Mouse (Mus musculus) 3134 (cell line): ENCODE results near the gene Scn4b.

Experiments
- DNase-seq: peaks from one replicate; pipeline ENCODE4 v3.0.0-alpha.2; 2011; ENCODE audit warnings: low spot score; ENCODE audit not compliant: insufficient read length; ENCODE audit errors: extremely low read depth

The Scn4b gene

GRCm38 (mm10) chr9:45125211-45125610, 13.0 kb upstream of the Scn4b start:
- DNase-seq = no peak

GRCm38 (mm10) chr9:45126941-45127340, 11.3 kb upstream of the Scn4b start:
- no peak for DNase-seq

- no peak for DNase-seq
Observed at GRCm38 (mm10) chr9:45130119-45130518, 8.1 kb upstream of the Scn4b start.

- DNase-seq = no peak
Observed at GRCm38 (mm10) chr9:45133484-45134310, 4.5 kb upstream of the Scn4b start.

- DNase-seq = no peak
Observed at GRCm38 (mm10) chr9:45136442-45137169, 1.6 kb upstream of the Scn4b start.

GRCm38 (mm10) chr9:45139082-45139481, 887 bp downstream of the Scn4b start:
- no peak for DNase-seq

- no peak for DNase-seq
Observed at GRCm38 (mm10) chr9:45140945-45141344, 2.8 kb downstream of the Scn4b start.

GRCm38 (mm10) chr9:45142686-45143085, 4.5 kb downstream of the Scn4b start:
- no peak for DNase-seq

GRCm38 (mm10) chr9:45145533-45146266, 7.5 kb downstream of the Scn4b start:
- no peak for DNase-seq

- no peak for DNase-seq
Observed at GRCm38 (mm10) chr9:45146267-45146597, 8.0 kb downstream of the Scn4b start.

- no peak for DNase-seq
Observed at GRCm38 (mm10) chr9:45150933-45151332, 12.7 kb downstream of the Scn4b start.

- DNase-seq = no peak
Observed at GRCm38 (mm10) chr9:45153361-45153760, 15.2 kb downstream of the Scn4b start.

- no peak for DNase-seq
Observed at GRCm38 (mm10) chr9:45167903-45168302, 29.7 kb downstream of the Scn4b start.

GRCm38 (mm10) chr9:45170150-45170549, 32.0 kb downstream of the Scn4b start:
- DNase-seq = no peak

- DNase-seq = no peak
Observed at GRCm38 (mm10) chr9:45171073-45171610, 32.9 kb downstream of the Scn4b start.

GRCm38 (mm10) chr9:45173475-45173874, 35.3 kb downstream of the Scn4b start:
- no peak for DNase-seq

GRCm38 (mm10) chr9:45179282-45179681, 41.1 kb downstream of the Scn4b start:
- DNase-seq = no peak

- no peak for DNase-seq
Observed at GRCm38 (mm10) chr9:45181770-45182169, 43.6 kb downstream of the Scn4b start, which contains the start of gene BC049352. Gene BC049352 (plus strand): TSS chr9:45182007.

- no peak for DNase-seq
Observed at GRCm38 (mm10) chr9:45182521-45182920, 44.3 kb downstream of the Scn4b start.

GRCm38 (mm10) chr9:45183266-45183665, 45.1 kb downstream of the Scn4b start:
- DNase-seq = no peak

GRCm38 (mm10) chr9:45185250-45185649, 47.1 kb downstream of the Scn4b start:
- DNase-seq = no peak
